ENCODE assay signal across 26 mouse cellular contexts in the genomic region with DNA sequence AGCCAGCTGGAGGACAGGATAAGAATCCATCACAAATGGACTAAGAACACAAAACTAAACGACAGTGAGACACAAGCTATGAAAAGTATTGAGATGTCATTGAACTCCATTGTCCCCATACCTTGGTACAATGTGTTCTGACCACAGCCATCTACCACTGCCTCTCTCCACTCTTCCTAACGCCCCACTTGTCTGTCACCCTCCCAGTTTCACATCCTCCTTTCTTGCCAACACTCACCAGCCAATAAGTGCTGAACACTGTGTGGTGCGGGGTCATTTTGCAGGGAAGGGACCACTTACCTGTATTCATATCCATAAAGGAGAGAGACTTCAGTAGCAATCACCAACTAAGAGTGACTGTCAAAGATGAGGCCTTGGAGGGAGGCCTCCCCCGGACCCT. TPM values are rescaled to one million over a fixed set of nuclear protein-coding genes. Genes with fewer than 3 reads are reported as not detected.
DNase-seq lines count a peak whose midpoint lies in the region; ATAC-seq and TF ChIP-seq lines count a peak whose summit lies in the region.
"Had no signal": no experiment of that assay in that cellular context is flagged by ENCODE, and none has a peak within 500 bp of the region (broad histone marks: within the 10 kb centered on the region; RNA-seq: fewer than 3 reads in every experiment).

No protein-coding gene starts in this region.

- H3K4me1 ChIP-seq in heart, adult 2 months (ENCODE audit: control insufficient read depth, insufficient read depth, low read length): no peaks in the 10 kb centered on the region
- H3K4me1 ChIP-seq: embryonic facial prominence, embryonic 10.5 days; embryonic facial prominence, embryonic 13.5 days; forebrain, embryonic 12.5 days; forebrain, embryonic 15.5 days; heart, embryonic 12.5 days; heart, embryonic 15.5 days; hindbrain, embryonic 10.5 days; hindbrain, embryonic 13.5 days had no signal

- no peaks in the 10 kb centered on the region for H3K79me2 ChIP-seq in heart, adult 2 months (replicated peaks; ENCODE audit: control insufficient read depth, insufficient read depth, low read length)

- ATAC-seq in common myeloid progenitor, adult 5-6 weeks (replicated peaks; ENCODE audit: low read depth, poor library complexity, severe bottlenecking): peak; percentile 83
- ATAC-seq in megakaryocyte progenitor cell, adult 5-6 weeks (replicated peaks; ENCODE audit: poor library complexity): peak; percentile 80
- ATAC-seq: forebrain, embryonic 15.5 days; hindbrain, embryonic 16.5 days had no signal

- H3K9ac ChIP-seq in heart, adult 2 months (ENCODE audit: low read depth, low read length): no peak overlapping the region
- H3K9ac ChIP-seq: embryonic facial prominence, embryonic 13.5 days; forebrain, embryonic 12.5 days; forebrain, embryonic 15.5 days; heart, embryonic 12.5 days; heart, embryonic 15.5 days; hindbrain, embryonic 13.5 days had no signal

- no peak for TF ChIP-seq EP300 in heart, adult 2 months (IDR thresholded peaks at IDR 0.05; ENCODE audit: insufficient read depth, low read depth, low read length)

- intact Hi-C loops in heart, adult 2 months (cut with DNase I): no loop called here

- H3K27ac ChIP-seq in heart, adult 2 months: no peak overlapping the region
- H3K27ac ChIP-seq: embryonic facial prominence, embryonic 10.5 days; embryonic facial prominence, embryonic 13.5 days; forebrain, embryonic 12.5 days; forebrain, embryonic 15.5 days; heart, embryonic 15.5 days; hindbrain, embryonic 10.5 days; hindbrain, embryonic 13.5 days had no signal

- no peak for TF ChIP-seq POLR2A in heart, adult 2 months (IDR thresholded peaks at IDR 0.05; ENCODE audit: insufficient read depth, low read depth, low read length)

- no peaks in the 10 kb centered on the region for H3K36me3 ChIP-seq in splenic B cell, adult 2 months (ENCODE audit: control insufficient read depth, insufficient read depth, low read length, poor library complexity, severe bottlenecking)
- no peaks in the 10 kb centered on the region; the same call in 1 of the 2 replicates for H3K36me3 ChIP-seq in heart, adult 2 months (ENCODE audit: control insufficient read depth, insufficient read depth, low read length)

- no peak for TF ChIP-seq CTCF in heart, adult 2 months (IDR thresholded peaks at IDR 0.05)

- H3K27me3 ChIP-seq in splenic B cell, adult 2 months (ENCODE audit: control insufficient read depth, insufficient read depth, low read length, poor library complexity, severe bottlenecking): no peaks in the 10 kb centered on the region
- no peaks in the 10 kb centered on the region for H3K27me3 ChIP-seq in heart, adult 2 months (ENCODE audit: control insufficient read depth, insufficient read depth, low read length)
- H3K27me3 ChIP-seq: embryonic facial prominence, embryonic 13.5 days; forebrain, embryonic 12.5 days; forebrain, embryonic 15.5 days; heart, embryonic 12.5 days; heart, embryonic 15.5 days; hindbrain, embryonic 13.5 days had no signal

- 88% methylated on average over 4 of the region's 4 CpGs for WGBS in heart, adult 2 months

- DNase-seq in A20 (ENCODE audit: low read depth, low spot score): peak; percentile 66
- peak; percentile 31 for DNase-seq in splenic B cell, adult 2 months (ENCODE audit: low read depth, low spot score)
- no peak for DNase-seq in urinary bladder, postnatal 10 days (ENCODE audit: low spot score)
- DNase-seq in cerebellum, adult 11-12 months: no peak
- no peak for DNase-seq in heart, adult 2 months
- DNase-seq: adrenal gland, adult 8-10 months; adrenal gland, postnatal 25 days; cerebellum, adult 2 months; cerebellum, adult 9-11 months; cerebellum, postnatal 25 days; embryo, embryonic 11 days; gastrocnemius, postnatal 25 days; heart, postnatal 10 days; heart, postnatal 36 days had no signal

- H3K4me3 ChIP-seq in heart, adult 2 months: no peak overlapping the region
- H3K4me3 ChIP-seq: embryonic facial prominence, embryonic 10.5 days; embryonic facial prominence, embryonic 13.5 days; erythroblast, embryonic 14.5 days; forebrain, embryonic 12.5 days; forebrain, embryonic 15.5 days; heart, embryonic 12.5 days; heart, embryonic 15.5 days; hindbrain, embryonic 10.5 days; hindbrain, embryonic 13.5 days had no signal

RNA-seq across cellular contexts. Expression of gene Pgd, which starts 34.5 kb away (rescaled TPM):
- 47.9 and 56.8 TPM in 2 replicates for total RNA-seq in common myeloid progenitor, adult 5-6 weeks (2017)
- 128 and 132 TPM in 2 replicates for total RNA-seq in megakaryocyte progenitor cell, adult 5-6 weeks (2015)
- total RNA-seq in megakaryocyte progenitor cell, adult 5-6 weeks (2017): 115 and 133 TPM in 2 replicates
- total RNA-seq in heart, adult 2 months (2021): 10 to 100 TPM; 32.8 to 36.8 TPM
- 44.8 and 45.3 TPM in 2 replicates for polyA plus RNA-seq in heart, adult 2 months (2012; rRNA removed)

Comparison
In these comparisons a context has a peak if more than half of its experiments do, and no peak if none do; other contexts are left out.
1. DNase-seq: peak in A20 (single experiment) and splenic B cell, adult 2 months (single experiment); none in urinary bladder, postnatal 10 days (single experiment), cerebellum, adult 11-12 months (single experiment) and heart, adult 2 months (0 of 2).